Mouse (Mus musculus): ENCODE measurements at regions not wholly inside any gene's neighbourhood (a gene's known extent, or its start where the extent isn't known, plus 50 kb on each side); places are given as distances from the start of the nearest gene placed in this dataset.

GRCm38 (mm10) chr13:45287217-45287616 lies 102.3 kb upstream of the Mylip start:
- TF ChIP-seq CTCF (conservative IDR thresholded peaks at IDR 0.05; ENCODE audit: low read length) (no peak), NANOG (IDR thresholded peaks at IDR 0.05; ENCODE audit: borderline replicate concordance, low read length) (no peak)
